Mouse (Mus musculus) mouse embryonic stem cell (cell line): ENCODE measurements around the gene C5ar1.
"Not testable (repeated sequence)": the region's sequence is repeated elsewhere in the genome, so short reads cannot be mapped to it uniquely, and the experiment has no call there.

Experiments used
- in situ Hi-C, 2 experiments: fragments of 300-500 bp; cut with MboI; formaldehyde crosslinking; loops; 1 replicate in 1 of 2; 3 replicates in 1 of 2; pipeline ENCODE4 v1.14.3; 2019 to 2020; ENCODE audit warnings: low sequenced_read_pairs in 2 of 2, low pct_unique_long_range_greater_than_20kb in 1 of 2, mixed read lengths in 1 of 2; ENCODE audit not compliant: unreplicated experiment in 1 of 2

C5ar1 gene

GRCm38 (mm10) chr7:16282334-16282733 is 23.0 kb upstream of the C5ar1 start:
- in situ Hi-C loops: no loop called here

- in situ Hi-C loops: no loop called here
Observed at GRCm38 (mm10) chr7:16280721-16281120, 21.4 kb upstream of the C5ar1 start.

- in situ Hi-C loops: no loop called here
Observed at GRCm38 (mm10) chr7:16274922-16275890, 15.9 kb upstream of the C5ar1 start.

GRCm38 (mm10) chr7:16273766-16274140 is 14.4 kb upstream of the C5ar1 start:
- in situ Hi-C loops: no loop called here

- in situ Hi-C loops: no loop called here
Observed at GRCm38 (mm10) chr7:16273081-16273765, 13.9 kb upstream of the C5ar1 start, which contains the start of gene Inafm1. Gene Inafm1, minus strand, starts transcription at chr7:16273617.

GRCm38 (mm10) chr7:16272681-16273080 is 13.3 kb upstream of the C5ar1 start:
- in situ Hi-C loops: no loop called here

GRCm38 (mm10) chr7:16271139-16271538 is 11.8 kb upstream of the C5ar1 start:
- in situ Hi-C loops: no loop called here

GRCm38 (mm10) chr7:16266593-16266992 is 7.3 kb upstream of the C5ar1 start:
- in situ Hi-C loops: not testable (repeated sequence)

GRCm38 (mm10) chr7:16265856-16266255 is 6.5 kb upstream of the C5ar1 start:
- in situ Hi-C loops: no loop called here

- in situ Hi-C loops: no loop called here
Observed at GRCm38 (mm10) chr7:16263843-16264242, 4.5 kb upstream of the C5ar1 start.

- in situ Hi-C loops: no loop called here
Observed at GRCm38 (mm10) chr7:16263015-16263787, 3.9 kb upstream of the C5ar1 start.

GRCm38 (mm10) chr7:16261097-16261496 is 1.8 kb upstream of the C5ar1 start:
- in situ Hi-C loops: no loop called here

GRCm38 (mm10) chr7:16257830-16258229 is 1.5 kb downstream of the C5ar1 start:
- in situ Hi-C loops: loop anchor here in 1 of 2 experiments (10.0 kb wide), 1 partner anchor 73 kb away; no protein-coding TSS in a partner anchor

- in situ Hi-C loops: loop anchor here in 1 of 2 experiments (10.0 kb wide), 1 partner anchor 71 kb away; no protein-coding TSS in a partner anchor
Observed at GRCm38 (mm10) chr7:16255963-16256362, 3.4 kb downstream of the C5ar1 start.

- in situ Hi-C loops: loop anchor here (5.0 to 10.0 kb wide), 2 partner anchors 69 to 72 kb away; no protein-coding TSS in a partner anchor
Observed at GRCm38 (mm10) chr7:16254195-16254594, 5.1 kb downstream of the C5ar1 start.

GRCm38 (mm10) chr7:16250687-16251086 is 8.7 kb downstream of the C5ar1 start:
- in situ Hi-C loops: loop anchor here (5.0 to 10.0 kb wide), 2 partner anchors 66 to 68 kb away; no protein-coding TSS in a partner anchor

GRCm38 (mm10) chr7:16245958-16246357 is 13.4 kb downstream of the C5ar1 start:
- in situ Hi-C loops: no loop called here

- in situ Hi-C loops: no loop called here
Observed at GRCm38 (mm10) chr7:16244067-16244466, 15.3 kb downstream of the C5ar1 start, which contains the start of gene C5ar2. Gene C5ar2, minus strand, starts transcription at chr7:16244154.
